In genomic region chr12:100109986-100110696, GRCm38 (mm10) we compare ENCODE assay signal across 7 mouse cellular contexts. TPM values are rescaled to one million over a fixed set of nuclear protein-coding genes. Genes with fewer than 3 reads are reported as not detected.
A peak's percentile ranks its signal among the peaks of the same experiment; 100 is the strongest.
DNase-seq lines count a peak whose midpoint lies in the region; ATAC-seq lines count a peak whose summit lies in the region.

Gene Psmc1, plus strand, starts transcription at chr12:100110154.

- peak; percentile 90 for ATAC-seq in megakaryocyte-erythroid progenitor cell, adult 5-6 weeks (replicated peaks; ENCODE audit: low FRiP score, low TSS enrichment, poor library complexity, severe bottlenecking)

- peak; percentile 85 to 94 for DNase-seq in adrenal gland, adult (ENCODE audit: inconsistent age in 2 of 2, low spot score in 1 of 2)
- DNase-seq in embryo, embryonic 10 days (ENCODE audit: low spot score): peak; percentile 88
- peak; percentile 76 for DNase-seq in gastrocnemius, postnatal 10 days
- DNase-seq in induced T-regulatory cell, adult 2 months (ENCODE audit: low read depth): peak; percentile 95
- peak; percentile 81 to 90 for DNase-seq in left cerebral cortex, postnatal 10 days (ENCODE audit: extremely low spot score in 1 of 2, low spot score in 2 of 2)
- DNase-seq in right cerebral cortex, postnatal 25 days: peak; percentile 81

- intact Hi-C loops in left cerebral cortex, postnatal 10 days (cut with DNase I): loop anchor here (5.0 kb wide), 3 partner anchors 143 to 1023 kb away; no protein-coding TSS in a partner anchor

RNA-seq across cellular contexts. Expression of gene Psmc1, which starts in this region (rescaled TPM):
- total RNA-seq in gastrocnemius, postnatal 10 days (2021): 100 to 1,000 TPM; 168 to 201 TPM
- 100 to 1,000 TPM; 192 to 193 TPM for total RNA-seq in left cerebral cortex, postnatal 10 days (2021)
- total RNA-seq in megakaryocyte-erythroid progenitor cell, adult 5-6 weeks (2014; fragmentation: Nextera tagmentation): 198 and 227 TPM in 2 replicates
- 293 and 383 TPM in 2 replicates for total RNA-seq in megakaryocyte-erythroid progenitor cell, adult 5-6 weeks (2017)

Comparison
In these comparisons a context has a peak if more than half of its experiments do, and no peak if none do; other contexts are left out.
1. Peak in every context shown above with its lines: DNase-seq and ATAC-seq.